Mouse (Mus musculus) stomach, embryonic 16.5 days (tissue): Measurements from ENCODE around the gene Ttf1. TPM values are rescaled to one million over a fixed set of nuclear protein-coding genes. Genes with fewer than 3 reads are reported as not detected.
"Not testable (repeated sequence)": the region's sequence is repeated elsewhere in the genome, so short reads cannot be mapped to it uniquely, and the experiment has no call there.

Experiments
- ATAC-seq: fragments of 200-750 bp; cut with Nextera tagmentation; 2 replicates; pipeline ENCODE4 v1.8.0; 2017; ENCODE audit warnings: moderate number of reproducible peaks, moderate TSS enrichment; ENCODE audit not compliant: insufficient read depth, low FRiP score
- H3K27ac ChIP-seq: fragments of 300-500 bp; sonication (generic); 2 replicates; pipeline ENCODE4 v1.5.1; 2014; ENCODE audit warnings: low read length
- H3K27me3 ChIP-seq: fragments of 300-500 bp; sonication (generic); 2 replicates; pipeline ENCODE4 v1.6.1; 2014; ENCODE audit warnings: low read length, control low read depth, mixed read lengths; ENCODE audit not compliant: control insufficient read depth, insufficient read depth
- H3K36me3 ChIP-seq: fragments of 300-500 bp; sonication (generic); 2 replicates; pipeline ENCODE4 v1.6.1; 2014; ENCODE audit warnings: low read length; ENCODE audit not compliant: control insufficient read depth, insufficient read depth
- H3K4me1 ChIP-seq: fragments of 300-500 bp; sonication (generic); 2 replicates; pipeline ENCODE4 v1.6.1; 2014; ENCODE audit warnings: low read length, control low read depth, mixed read lengths; ENCODE audit not compliant: control insufficient read depth, insufficient read depth
- H3K4me2 ChIP-seq: fragments of 300-500 bp; sonication (generic); 2 replicates; pipeline ENCODE4 v1.6.1; 2014; ENCODE audit warnings: low read depth, low read length, mixed read lengths
- H3K4me3 ChIP-seq: fragments of 300-500 bp; sonication (generic); replicated peaks from 2 replicates; pipeline ENCODE4 v1.5.1; 2014; ENCODE audit warnings: mild to moderate bottlenecking, low read length
- H3K9ac ChIP-seq: fragments of 300-500 bp; sonication (generic); 2 replicates; pipeline ENCODE4 v1.6.1; 2014; ENCODE audit warnings: low read length
- H3K9me3 ChIP-seq: fragments of 300-500 bp; sonication (generic); replicated peaks from 2 replicates; pipeline ENCODE4 v1.6.1; 2016; ENCODE audit warnings: low read length, control low read depth; ENCODE audit not compliant: control insufficient read depth
- WGBS: fragments of 180-500 bp; shearing (Covaris S2); extraction: QIAGEN DNeasy Blood & Tissue Kit; methylation state at CpG from one replicate; pipeline ENCODE4 v1.1.7; 2014; 5-methylcytosine and 5-hydroxymethylcytosine counted together
- polyA plus RNA-seq: library from polyadenylated mRNA; unstranded; fragments of >200 nt; fragmentation: Nextera tagmentation; extraction: Ambion mirVana; gene quantifications from 2 replicates; pipeline ENCODE4 v1.2.1, GENCODE M21; 2015

Gene Ttf1
- polyA plus RNA-seq, 1 experiment from 2014 or later: 10.4 TPM

DNA sequence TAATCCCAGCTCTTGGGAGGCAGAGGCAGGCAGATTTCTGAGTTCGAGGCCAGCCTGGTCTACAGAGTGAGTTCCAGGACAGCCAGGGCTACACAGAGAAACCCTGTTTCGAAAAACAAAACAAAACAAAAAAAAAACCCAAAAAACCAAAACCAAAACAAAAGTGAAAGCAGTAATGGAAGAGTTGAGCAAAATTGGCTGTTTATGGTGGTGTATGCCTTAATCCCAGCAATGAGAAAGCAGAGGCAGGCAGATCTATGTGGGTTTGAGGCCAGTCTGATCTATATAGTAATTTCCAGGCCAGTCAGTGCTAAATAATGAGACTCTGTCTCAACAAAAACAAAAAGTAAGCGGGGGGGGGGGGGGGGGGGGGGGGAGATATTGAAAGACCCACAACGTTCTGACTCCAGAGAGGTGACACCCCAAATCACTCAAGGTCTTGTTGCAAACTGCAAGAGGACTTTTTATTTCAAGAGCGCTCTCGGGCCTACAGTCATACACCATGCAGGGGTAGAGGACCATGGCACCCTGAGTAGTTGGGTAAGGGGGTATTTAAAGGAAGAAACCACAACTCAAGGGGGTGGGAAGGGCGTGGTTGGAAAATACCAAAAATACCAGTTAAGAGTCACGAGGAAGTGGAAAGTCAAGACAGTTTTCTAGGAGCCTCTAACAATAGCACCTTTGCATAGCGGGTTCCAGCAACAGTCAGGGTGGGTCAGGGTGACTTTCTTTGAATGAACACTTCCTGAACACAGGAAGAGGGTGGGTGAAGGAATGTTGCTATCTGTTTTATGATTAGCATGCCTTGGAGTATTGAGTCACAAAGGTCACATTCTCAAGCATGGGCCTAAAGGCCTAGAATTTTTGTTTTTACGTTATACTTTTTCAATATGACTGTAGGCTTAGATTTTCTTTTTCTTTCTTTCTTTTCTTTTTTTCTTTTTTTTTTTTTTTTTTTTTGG, 42.6 kb downstream of the Ttf1 start:
- H3K9me3 ChIP-seq, H3K4me1 ChIP-seq, ATAC-seq, H3K36me3 ChIP-seq, H3K4me2 ChIP-seq, H3K27ac ChIP-seq, H3K9ac ChIP-seq, H3K27me3 ChIP-seq, H3K4me3 ChIP-seq: not testable (repeated sequence)
- 78% methylated on average over 10 of the region's 10 CpGs for WGBS

DNA sequence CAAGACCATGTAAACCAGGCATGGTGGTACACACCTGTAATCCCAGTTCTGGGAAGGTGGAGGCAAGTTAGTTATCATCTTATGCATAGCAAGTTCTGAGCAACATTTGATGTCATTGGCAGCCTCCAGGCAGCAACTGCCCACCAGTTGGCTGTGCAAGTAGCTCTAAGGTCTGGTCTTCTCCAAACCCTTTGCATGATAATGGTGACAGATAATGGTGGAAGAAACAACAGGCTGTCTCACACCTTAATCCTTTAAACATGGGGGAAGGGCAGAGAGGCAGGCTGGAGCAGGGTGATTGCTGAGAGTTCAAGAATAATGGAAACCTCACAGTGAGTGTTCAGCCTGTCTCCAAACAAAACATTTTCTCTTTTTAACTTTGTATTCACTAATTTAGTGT, 60.9 kb downstream of the Ttf1 start:
- H3K4me1 ChIP-seq: no peaks in the 10 kb centered on the region
- H3K9me3 ChIP-seq: no peaks in the 10 kb centered on the region
- H3K9ac ChIP-seq: no peak overlapping the region
- no peak overlapping the region for H3K27ac ChIP-seq
- no peaks in the 10 kb centered on the region for H3K36me3 ChIP-seq
- no peak overlapping the region for H3K4me2 ChIP-seq
- no peak overlapping the region for H3K4me3 ChIP-seq
- no peaks in the 10 kb centered on the region for H3K27me3 ChIP-seq
- ATAC-seq: no peak

GRCm38 (mm10) chr2:29122446-29122845, 62.4 kb downstream of the Ttf1 start:
- Histone ChIP-seq H3K36me3 (no peaks in the 10 kb centered on the region), H3K9me3 (no peaks in the 10 kb centered on the region), H3K27me3 (no peaks in the 10 kb centered on the region), H3K27ac (no peak overlapping the region), H3K9ac (no peak overlapping the region), H3K4me1 (peaks cover 7% of the 10 kb centered on the region), H3K4me2 (no peak overlapping the region), H3K4me3 (no peak overlapping the region)
- WGBS: 65% methylated on average over 3 of the region's 3 CpGs
- ATAC-seq: no peak

DNA sequence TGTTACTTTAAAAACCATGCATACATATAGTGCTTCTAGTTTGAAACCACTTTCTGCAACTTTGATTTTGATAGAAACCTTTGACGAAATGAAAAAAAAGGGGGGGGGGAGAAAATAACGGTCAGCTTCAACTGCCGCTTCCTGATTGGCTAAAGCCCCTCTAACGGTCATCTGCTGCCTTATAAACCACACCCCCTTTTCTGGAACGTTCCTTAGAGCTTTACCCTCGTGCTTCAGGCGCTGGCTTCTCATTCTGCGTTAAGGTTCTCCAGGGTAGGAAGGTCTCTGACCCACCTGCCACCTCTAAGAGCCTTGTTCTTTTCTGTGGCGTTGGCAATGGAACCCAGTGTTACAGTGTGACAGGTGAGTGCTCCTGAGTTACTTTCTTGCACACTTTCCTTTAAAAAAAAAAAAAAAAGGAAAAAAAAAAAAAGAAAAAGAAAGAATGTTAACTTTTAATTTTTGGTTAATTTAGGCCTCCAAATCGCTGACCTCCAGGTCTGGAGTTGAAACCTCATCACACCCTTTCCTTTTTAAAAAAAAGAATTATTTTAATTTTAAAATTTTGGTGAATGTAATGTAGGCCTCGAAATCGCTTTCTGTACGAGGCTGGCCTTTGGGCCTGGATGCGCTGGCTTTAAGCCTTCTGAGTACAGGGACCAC, 64.0 kb downstream of the Ttf1 start, which contains the start of gene Setx:
Gene Setx, plus strand, starts transcription at position 275 of the 663 bp plus-strand sequence.
- Histone ChIP-seq H3K4me2 (peak within 1 kb of the TSS; percentile 55), H3K27ac (peak within 1 kb of the TSS; percentile 94), H3K9me3 (no peaks in the 10 kb centered on the region), H3K4me3 (peak within 1 kb of the TSS; percentile 66), H3K4me1 (peaks cover 7% of the 10 kb centered on the region), H3K36me3 (no peaks in the 10 kb centered on the region), H3K9ac (peak within 1 kb of the TSS; percentile 89), H3K27me3 (no peaks in the 10 kb centered on the region)
- ATAC-seq: no peak
- WGBS: 63% methylated on average over 14 of the region's 14 CpGs

GRCm38 (mm10) chr2:29124571-29124935, 64.5 kb downstream of the Ttf1 start:
- no peaks in the 10 kb centered on the region for H3K36me3 ChIP-seq
- WGBS: under 1% methylated on average over 24 of the region's 24 CpGs
- H3K27ac ChIP-seq: peak overlapping the region; percentile 66; the same call in 1 of the 2 replicates
- H3K4me1 ChIP-seq: peaks cover 7% of the 10 kb centered on the region
- H3K9ac ChIP-seq: peak overlapping the region; percentile 71
- H3K27me3 ChIP-seq: no peaks in the 10 kb centered on the region
- H3K4me3 ChIP-seq: peak overlapping the region; percentile 66
- ATAC-seq: no peak
- no peaks in the 10 kb centered on the region for H3K9me3 ChIP-seq
- H3K4me2 ChIP-seq: peak overlapping the region; percentile 55

DNA sequence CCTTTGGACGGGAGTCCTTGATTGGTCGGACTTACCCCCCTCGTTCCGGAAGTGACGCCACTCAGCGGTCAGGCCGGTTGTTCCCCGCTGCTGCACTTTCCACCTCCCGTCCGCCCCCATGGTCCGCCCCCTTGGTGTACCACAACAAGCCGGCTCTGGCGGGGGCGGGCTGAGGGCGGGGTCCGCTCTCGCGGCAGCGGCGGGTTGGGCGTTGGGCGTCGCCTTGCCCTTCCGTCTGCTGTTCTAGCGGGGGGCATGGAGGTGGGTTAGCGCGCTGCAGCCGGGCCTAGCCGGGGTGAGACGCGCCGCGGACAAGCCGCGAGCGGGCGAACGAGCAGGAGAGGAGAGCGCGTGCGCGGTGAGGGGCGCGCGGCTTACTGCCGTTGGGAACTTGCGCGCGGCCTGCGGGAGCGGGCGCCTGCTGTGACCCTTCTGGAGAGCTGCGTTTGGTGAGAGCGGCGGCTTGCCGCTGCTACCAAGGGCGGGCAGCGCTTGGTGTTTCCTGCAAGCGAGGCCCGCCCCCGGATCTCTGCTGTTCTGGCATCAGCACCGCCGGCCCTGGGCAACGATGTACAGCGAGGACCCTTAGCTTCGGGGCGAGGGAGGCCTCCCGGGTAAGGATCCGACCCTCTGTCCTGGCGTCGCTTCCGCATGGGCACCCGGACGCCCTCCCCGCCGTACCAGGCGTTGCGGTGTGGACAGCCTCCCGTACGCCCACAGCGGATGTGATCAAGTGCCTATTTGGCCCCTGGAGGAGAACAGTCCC, 65.1 kb downstream of the Ttf1 start:
- Histone ChIP-seq H3K36me3 (0 out of 2 replicates have a peak, but pooled peaks cover 2% of the 10 kb centered on the region), H3K4me3 (peak overlapping the region; percentile 66), H3K4me2 (peak overlapping the region; percentile 55), H3K4me1 (peaks cover 7% of the 10 kb centered on the region), H3K9me3 (no peaks in the 10 kb centered on the region), H3K27ac (peak overlapping the region; percentile 94), H3K27me3 (no peaks in the 10 kb centered on the region), H3K9ac (peak overlapping the region; percentile 89)
- ATAC-seq: peak; percentile 99
- WGBS: 1% methylated on average over 81 of the region's 81 CpGs

- no peak overlapping the region for H3K27ac ChIP-seq
- peaks cover 11% of the 10 kb centered on the region for H3K36me3 ChIP-seq
- ATAC-seq: no peak
- H3K9me3 ChIP-seq: no peaks in the 10 kb centered on the region
- H3K4me3 ChIP-seq: no peak overlapping the region
- H3K4me1 ChIP-seq: peaks cover 7% of the 10 kb centered on the region
- H3K9ac ChIP-seq: no peak overlapping the region
- H3K27me3 ChIP-seq: no peaks in the 10 kb centered on the region
- H3K4me2 ChIP-seq: no peak overlapping the region
- 90% methylated on average over 7 of the region's 7 CpGs for WGBS
These were observed 70.2 kb downstream of the Ttf1 start for GRCm38 (mm10) chr2:29130118-29130899.

DNA sequence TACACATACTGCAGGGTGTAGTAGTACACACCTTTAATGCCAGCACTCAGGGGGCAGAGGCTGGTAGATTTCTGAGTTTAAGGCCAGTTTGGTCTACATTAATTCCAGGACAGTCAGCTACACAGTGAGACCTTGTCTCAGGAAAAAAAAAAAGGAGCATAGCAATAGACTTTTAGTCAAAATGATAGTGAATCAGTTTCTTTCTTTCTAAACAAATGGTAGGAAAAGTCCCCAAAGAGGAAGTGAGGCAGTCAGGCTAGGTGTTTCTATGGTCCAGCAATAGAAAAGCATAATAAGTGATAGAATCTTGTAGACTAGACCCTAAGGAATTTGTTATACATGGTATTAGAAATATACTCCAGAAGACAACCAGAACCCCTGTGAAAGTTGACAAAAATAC, 75.1 kb downstream of the Ttf1 start:
- no peak for ATAC-seq
- Histone ChIP-seq H3K9me3 (no peaks in the 10 kb centered on the region), H3K36me3 (peaks cover 8% of the 10 kb centered on the region)

More for the DNA sequence above, 75.1 kb downstream of the Ttf1 start:
- Histone ChIP-seq H3K4me3 (no peak overlapping the region), H3K27me3 (no peaks in the 10 kb centered on the region), H3K4me1 (no peaks in the 10 kb centered on the region), H3K4me2 (no peak overlapping the region), H3K9ac (no peak overlapping the region), H3K27ac (no peak overlapping the region)
